Mouse (Mus musculus) inflammation-experienced regulatory T-cells, adult 6 months (primary cell): ENCODE results near the gene Lect2. TPM values are rescaled to one million over a fixed set of nuclear protein-coding genes. Genes with fewer than 3 reads are reported as not detected.

Experiments
- ATAC-seq: one replicate; pipeline ENCODE4 v1.8.0; 2017
- polyA plus RNA-seq, 3 experiments: library from polyadenylated mRNA; unstranded; fragments of 100-300 nt; shearing (Covaris generic); gene quantifications; one replicate each; pipeline ENCODE4 v1.2.1; 2017

The Lect2 gene
- polyA plus RNA-seq, 3 experiments from 2014 or later: not detected

GRCm38 (mm10) chr13:56555957-56556356 lies 7.7 kb upstream of the Lect2 start:
- no peak for ATAC-seq

- ATAC-seq: no peak
Measured at GRCm38 (mm10) chr13:56554409-56554808, 6.1 kb upstream of the Lect2 start.

DNA sequence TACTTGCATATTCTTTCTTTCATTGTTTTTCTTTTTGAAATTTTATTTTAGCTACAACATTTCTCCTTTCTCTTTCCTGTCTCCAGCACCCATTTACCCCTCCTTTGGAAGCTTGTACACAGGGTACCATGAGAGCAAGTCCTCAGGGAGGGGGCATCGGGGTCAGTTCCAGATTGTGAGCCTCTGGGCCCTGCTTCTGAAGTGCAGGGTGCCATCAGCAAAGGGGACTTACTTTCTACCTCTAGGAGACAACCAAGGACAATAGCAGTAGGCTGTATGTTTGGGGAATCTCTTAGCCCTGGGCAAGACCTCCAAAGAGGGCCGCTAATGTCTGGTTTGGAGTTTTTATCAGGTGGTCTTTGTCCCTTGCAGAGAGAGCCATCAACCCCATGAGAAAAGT lies 5.6 kb upstream of the Lect2 start:
- no peak for ATAC-seq

DNA sequence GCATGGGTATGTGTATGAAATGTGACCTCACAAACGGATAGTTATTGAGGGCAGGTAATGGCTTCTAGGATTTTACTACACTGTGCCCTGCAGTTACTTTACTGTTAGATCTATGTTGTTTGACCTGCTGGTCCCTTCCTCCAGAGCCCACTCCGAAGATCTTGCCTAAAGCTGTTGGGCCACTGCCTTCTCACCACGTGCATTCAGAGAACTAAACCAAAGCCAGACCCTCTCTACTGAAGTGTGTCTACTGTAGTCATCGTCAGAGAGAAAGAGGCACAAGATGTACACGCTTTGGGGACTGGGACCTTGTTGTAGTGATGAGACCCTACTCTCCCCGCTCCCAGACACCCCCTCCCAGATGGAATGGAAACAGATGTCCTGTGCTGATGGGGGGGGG lies 3.4 kb upstream of the Lect2 start:
- ATAC-seq: no peak

DNA sequence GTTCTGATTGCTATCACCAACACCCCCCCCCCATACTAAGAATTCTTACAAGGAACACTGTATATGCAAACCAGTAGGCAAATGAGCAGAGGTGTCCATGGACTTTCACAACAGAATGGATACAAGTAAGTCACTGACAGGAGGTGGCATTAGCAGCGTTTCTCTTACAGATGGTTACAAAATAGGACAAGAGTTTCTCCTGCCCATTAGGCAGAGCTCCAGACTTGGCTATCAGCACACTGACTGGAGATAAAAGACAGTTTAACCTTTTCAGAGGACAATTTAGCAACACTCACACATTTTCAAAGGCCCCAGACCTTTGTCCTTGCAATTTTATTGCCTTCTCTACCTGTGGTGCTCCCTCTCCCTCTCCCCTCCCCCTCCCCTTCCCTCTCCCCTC lies 2.3 kb upstream of the Lect2 start:
- no peak for ATAC-seq

- ATAC-seq: no peak
Measured at GRCm38 (mm10) chr13:56549364-56549763, 1.1 kb upstream of the Lect2 start.

- ATAC-seq: no peak
Measured at GRCm38 (mm10) chr13:56544956-56545355, 3.3 kb downstream of the Lect2 start.

DNA sequence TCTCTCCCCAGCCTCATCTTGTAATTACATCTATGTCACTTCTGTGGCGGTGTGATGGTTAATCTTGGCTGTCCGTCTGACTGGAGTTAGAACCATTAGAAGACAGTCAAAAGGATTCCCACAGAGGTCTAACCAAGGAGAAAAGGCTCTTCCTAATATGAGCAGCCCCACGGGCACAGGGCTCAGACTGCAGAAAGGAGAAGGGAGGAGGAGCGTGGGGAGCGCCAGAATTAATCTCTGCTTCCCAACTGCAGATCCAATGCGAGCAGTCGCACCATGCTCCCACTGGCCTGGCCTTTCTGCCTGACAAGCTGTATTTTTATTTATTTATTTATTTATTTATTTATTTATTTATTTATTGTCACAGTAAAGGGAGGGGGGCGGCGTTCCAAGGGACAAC lies 4.5 kb downstream of the Lect2 start:
- ATAC-seq: no peak

GRCm38 (mm10) chr13:56539846-56540245 lies 8.5 kb downstream of the Lect2 start:
- ATAC-seq: no peak

DNA sequence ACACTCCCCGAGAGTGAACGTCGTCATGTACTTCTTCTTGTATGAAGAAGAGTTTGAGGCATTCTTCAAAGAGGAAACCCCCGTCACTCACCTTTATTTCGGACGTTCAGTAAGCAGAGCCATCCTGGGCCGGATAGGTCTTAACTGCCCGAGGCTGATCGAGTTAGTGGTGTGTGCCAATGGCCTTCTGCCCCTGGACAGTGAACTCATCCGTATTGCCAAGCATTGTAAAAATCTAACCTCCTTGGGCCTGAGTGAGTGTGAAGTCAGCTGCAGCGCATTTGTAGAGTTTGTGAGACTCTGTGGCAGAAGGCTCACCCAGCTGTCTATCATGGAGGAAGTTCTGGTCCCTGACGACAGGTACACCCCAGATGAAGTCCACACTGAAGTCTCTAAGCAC lies 11.3 kb downstream of the Lect2 start:
- no peak for ATAC-seq

GRCm38 (mm10) chr13:56535570-56535969 lies 12.7 kb downstream of the Lect2 start:
- no peak for ATAC-seq

- ATAC-seq: no peak
Measured at GRCm38 (mm10) chr13:56534931-56535330, 13.4 kb downstream of the Lect2 start.

DNA sequence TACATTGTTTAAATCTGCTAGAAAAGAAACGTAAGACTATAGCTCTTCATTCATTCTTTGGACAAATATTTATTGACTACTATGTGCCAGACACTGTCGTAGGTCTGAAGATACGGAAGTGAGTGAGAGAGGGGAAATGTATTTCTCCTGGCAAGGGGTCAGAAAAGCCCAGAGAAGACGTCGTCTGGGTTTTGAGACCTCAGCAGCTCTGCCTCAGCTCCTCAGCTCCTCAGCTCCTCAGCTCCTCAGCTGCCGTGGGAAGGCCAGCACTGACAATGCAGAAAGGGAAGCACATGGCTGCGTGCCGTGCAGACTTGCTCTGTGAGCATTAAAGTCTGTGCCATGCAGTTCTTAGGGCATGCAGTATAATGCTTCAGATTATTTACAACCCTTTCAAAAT lies 18.6 kb downstream of the Lect2 start:
- no peak for ATAC-seq

GRCm38 (mm10) chr13:56529031-56529430 lies 19.3 kb downstream of the Lect2 start:
- no peak for ATAC-seq

DNA sequence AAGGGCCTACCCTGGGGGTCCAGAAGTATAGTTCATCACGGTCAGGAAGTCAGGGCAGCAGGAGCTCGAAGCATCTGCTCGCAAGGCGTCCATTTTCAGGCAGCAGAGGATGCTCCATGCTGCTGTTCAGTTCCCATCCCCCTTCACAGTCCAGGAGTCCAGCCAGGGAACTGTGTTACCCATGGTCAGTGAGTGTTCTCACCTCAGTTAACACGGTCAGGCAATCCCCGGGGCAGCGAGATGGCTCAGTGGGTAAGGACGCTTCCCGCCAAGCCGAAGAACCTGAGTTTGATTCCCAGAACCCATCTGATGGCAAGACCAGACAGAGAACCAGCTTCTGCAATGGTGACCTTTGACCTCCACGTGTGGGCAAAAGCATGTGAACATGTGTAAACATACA lies 20.0 kb downstream of the Lect2 start:
- no peak for ATAC-seq

- no peak for ATAC-seq
Measured at GRCm38 (mm10) chr13:56527846-56528245, 20.5 kb downstream of the Lect2 start.

DNA sequence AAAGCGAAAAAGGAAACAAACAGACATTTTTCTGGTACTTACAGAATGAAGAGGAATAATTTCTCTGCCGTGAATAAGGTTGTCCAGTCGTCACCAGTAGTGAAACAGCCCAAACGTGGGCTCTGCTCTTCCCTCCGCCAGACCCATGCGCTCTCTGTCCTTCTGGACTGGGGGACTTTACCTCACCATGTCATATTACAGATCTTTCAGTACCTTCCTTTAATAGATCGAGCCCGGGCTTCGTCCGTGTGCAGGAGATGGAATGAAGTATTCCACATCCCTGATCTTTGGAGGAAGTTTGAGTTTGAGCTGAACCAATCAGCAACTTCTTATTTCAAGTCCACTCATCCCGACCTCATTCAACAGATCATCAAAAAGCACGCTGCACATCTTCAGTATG lies 21.4 kb downstream of the Lect2 start:
- ATAC-seq: no peak

- no peak for ATAC-seq
Measured at GRCm38 (mm10) chr13:56522821-56523167, 25.5 kb downstream of the Lect2 start.

DNA sequence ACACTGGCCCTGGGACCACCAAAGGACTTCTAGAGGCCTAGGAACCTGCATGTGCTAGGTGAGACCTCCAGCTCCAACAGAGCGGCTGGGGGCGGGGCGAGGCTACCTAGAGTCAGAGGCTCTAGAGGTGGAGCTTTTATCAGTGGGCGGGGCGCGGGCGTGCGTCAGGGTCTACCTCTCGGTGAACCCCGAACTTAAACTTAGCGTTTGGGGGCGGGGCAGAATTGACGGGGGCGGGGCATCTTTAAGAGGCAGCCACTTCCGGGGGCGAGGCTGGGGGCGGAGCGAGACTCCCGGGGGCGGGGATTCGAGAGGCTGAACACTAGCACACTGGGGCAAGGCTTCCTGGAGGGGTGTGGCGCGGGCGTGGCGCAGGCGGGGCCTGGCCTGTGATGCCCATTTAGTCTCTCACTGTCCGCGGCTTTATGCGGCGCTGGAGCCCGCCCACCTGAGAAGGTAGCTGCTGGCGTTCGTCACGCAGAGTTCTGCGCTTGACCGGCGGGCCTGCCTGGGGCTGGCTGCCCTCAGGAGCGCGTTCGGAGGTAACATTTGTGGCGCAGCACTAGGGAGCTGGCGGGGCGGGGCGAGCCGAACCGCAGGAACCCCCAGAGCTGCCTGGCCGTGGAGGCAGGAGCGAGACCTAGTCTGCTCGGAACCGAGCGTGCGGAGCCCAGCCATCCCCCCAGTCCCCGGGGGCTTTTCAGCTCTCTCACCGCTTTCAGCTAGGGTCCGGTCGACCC lies 26.1 kb downstream of the Lect2 start, which contains the start of gene Fbxl21:
Gene Fbxl21 (plus strand): TSS at position 392 of the 740 bp plus-strand sequence.
- ATAC-seq: peak; percentile 95

DNA sequence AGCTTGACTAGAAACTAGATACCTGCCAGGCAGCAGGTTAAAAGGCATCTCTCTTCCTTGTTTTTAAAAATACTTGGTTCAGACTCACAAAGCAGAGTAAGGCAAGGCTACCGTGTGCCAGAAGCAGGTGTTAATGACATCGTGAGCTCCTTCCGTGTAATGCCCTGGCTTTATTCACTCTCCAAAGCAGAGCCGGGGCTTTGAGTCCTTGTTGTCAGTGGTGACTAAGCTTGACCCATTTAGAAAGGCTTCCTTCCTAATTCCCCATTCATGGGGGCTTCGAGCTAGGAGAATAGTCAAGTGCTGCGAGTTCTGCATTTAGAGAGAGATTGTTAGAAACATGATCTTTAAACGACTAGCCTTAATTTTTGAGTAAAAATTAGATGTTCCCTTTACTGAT lies 31.5 kb downstream of the Lect2 start:
- ATAC-seq: no peak

- ATAC-seq: no peak
Measured at GRCm38 (mm10) chr13:56516311-56516710, 32.0 kb downstream of the Lect2 start.

DNA sequence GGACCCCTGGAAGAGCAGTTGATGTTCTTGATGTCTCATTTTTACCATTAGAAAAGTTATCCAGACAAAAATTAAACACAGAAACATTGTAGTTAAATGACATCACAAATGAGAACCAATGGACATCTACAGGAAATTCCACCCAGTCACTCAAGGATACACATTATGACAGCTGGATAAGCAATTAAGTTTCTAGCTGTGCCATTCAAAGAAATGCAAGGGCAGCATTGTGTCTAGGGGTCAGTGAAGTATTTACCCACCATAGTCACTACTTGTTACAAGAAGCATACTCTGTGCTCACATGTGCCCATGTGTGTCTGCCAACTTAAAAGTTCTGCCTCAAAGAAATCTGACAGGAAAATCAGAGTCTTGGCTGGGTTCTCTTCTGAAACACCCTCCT lies 34.7 kb downstream of the Lect2 start:
- ATAC-seq: no peak

- no peak for ATAC-seq
Measured at GRCm38 (mm10) chr13:56509796-56510195, 38.5 kb downstream of the Lect2 start.

DNA sequence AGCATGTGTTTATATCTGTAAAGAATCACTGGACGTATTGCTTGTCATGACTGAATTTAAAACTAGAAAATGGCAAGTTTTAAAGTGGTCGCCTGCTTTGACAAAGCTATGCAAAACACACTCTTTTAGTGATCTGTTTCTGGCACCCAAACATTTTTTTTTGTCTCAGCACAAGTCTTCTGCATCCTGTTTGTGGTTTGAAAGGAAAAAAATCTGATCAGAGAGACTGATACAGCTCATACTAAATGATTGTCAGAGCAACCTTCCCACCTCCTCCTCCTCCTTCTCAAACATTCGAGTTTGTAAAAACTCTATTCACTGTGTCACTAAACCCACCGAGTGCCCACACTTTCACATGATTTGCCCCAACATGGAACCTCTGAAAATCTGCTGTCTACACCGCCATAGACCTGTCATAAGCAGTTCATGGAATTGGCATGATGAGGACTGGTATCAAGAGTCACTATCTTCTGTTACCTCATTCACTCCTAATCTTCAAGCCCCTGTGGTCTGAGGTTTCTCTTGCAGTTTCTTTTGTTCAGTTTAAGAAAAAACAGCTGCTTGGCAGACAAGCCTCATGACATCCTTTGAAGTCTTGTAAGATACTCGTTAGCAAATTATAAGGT lies 41.3 kb downstream of the Lect2 start:
- ATAC-seq: peak; percentile 88
